Mouse (Mus musculus): ENCODE measurements around the gene Cyp2d22. TPM values are rescaled to one million over a fixed set of nuclear protein-coding genes. Genes with fewer than 3 reads are reported as not detected.
A peak's percentile ranks its signal among the peaks of the same experiment; 100 is the strongest.
"Not testable (repeated sequence)": the region's sequence is repeated elsewhere in the genome, so short reads cannot be mapped to it uniquely, and the experiment has no call there.

Gene Cyp2d22
- polyA plus RNA-seq, 1 experiment from 2014 or later = 9.6 TPM

- H3K4me2 ChIP-seq = no peak overlapping the region
- no peak overlapping the region for H3K27ac ChIP-seq
- no peak for ATAC-seq (ENCODE audit: borderline replicate concordance, extremely low read depth, low FRiP score, low TSS enrichment)
- H3K4me3 ChIP-seq = no peak overlapping the region
- no peaks in the 10 kb centered on the region for H3K9me3 ChIP-seq
- no peaks in the 10 kb centered on the region for H3K4me1 ChIP-seq
- WGBS = 72% methylated on average over 2 of the region's 2 CpGs
- H3K9ac ChIP-seq = no peak overlapping the region
- no peaks in the 10 kb centered on the region for H3K36me3 ChIP-seq
- no peaks in the 10 kb centered on the region for H3K27me3 ChIP-seq
These were observed 21.5 kb upstream of the Cyp2d22 start for GRCm38 (mm10) chr15:82401516-82401915.

- not testable (repeated sequence) for H3K4me1 ChIP-seq; H3K36me3 ChIP-seq; H3K27me3 ChIP-seq; H3K9me3 ChIP-seq; H3K9ac ChIP-seq; H3K4me3 ChIP-seq; ATAC-seq (ENCODE audit: borderline replicate concordance, extremely low read depth, low FRiP score, low TSS enrichment); H3K27ac ChIP-seq; H3K4me2 ChIP-seq
- 61% methylated on average over 3 of the region's 3 CpGs for WGBS
These were observed 15.9 kb upstream of the Cyp2d22 start for GRCm38 (mm10) chr15:82395955-82396354.

- H3K36me3 ChIP-seq; ATAC-seq (ENCODE audit: borderline replicate concordance, extremely low read depth, low FRiP score, low TSS enrichment); H3K9me3 ChIP-seq; H3K4me2 ChIP-seq; H3K4me1 ChIP-seq; H3K4me3 ChIP-seq; H3K27ac ChIP-seq; H3K9ac ChIP-seq; H3K27me3 ChIP-seq: not testable (repeated sequence)
- 87% methylated on average over 2 of the region's 2 CpGs for WGBS
These were observed 13.9 kb upstream of the Cyp2d22 start, which contains the start of gene Cyp2d11 for GRCm38 (mm10) chr15:82393922-82394321. Cyp2d11 (minus strand) TSS chr15:82394022.

GRCm38 (mm10) chr15:82389916-82390315 lies 9.9 kb upstream of the Cyp2d22 start:
- not testable (repeated sequence) for H3K27ac ChIP-seq; H3K4me1 ChIP-seq; H3K36me3 ChIP-seq; H3K27me3 ChIP-seq; H3K4me2 ChIP-seq; ATAC-seq (ENCODE audit: borderline replicate concordance, extremely low read depth, low FRiP score, low TSS enrichment); H3K9me3 ChIP-seq; H3K4me3 ChIP-seq; H3K9ac ChIP-seq
- WGBS = 88% methylated on average over 10 of the region's 10 CpGs

GRCm38 (mm10) chr15:82385729-82386128 lies 5.7 kb upstream of the Cyp2d22 start:
- H3K36me3 ChIP-seq = no peaks in the 10 kb centered on the region
- no peak overlapping the region for H3K4me2 ChIP-seq
- H3K27me3 ChIP-seq = no peaks in the 10 kb centered on the region
- H3K4me3 ChIP-seq = no peak overlapping the region
- H3K4me1 ChIP-seq = no peaks in the 10 kb centered on the region; the same call in 1 of the 2 replicates
- no peaks in the 10 kb centered on the region for H3K9me3 ChIP-seq
- no peak overlapping the region for H3K9ac ChIP-seq
- no peak for ATAC-seq (ENCODE audit: borderline replicate concordance, extremely low read depth, low FRiP score, low TSS enrichment)
- WGBS = 79% methylated on average over 2 of the region's 2 CpGs
- no peak overlapping the region for H3K27ac ChIP-seq

GRCm38 (mm10) chr15:82382441-82382840 lies 2.4 kb upstream of the Cyp2d22 start:
- WGBS = 88% methylated on average over 2 of the region's 2 CpGs
- Histone ChIP-seq H3K27me3 (no peaks in the 10 kb centered on the region), H3K4me1 (peaks cover 19% of the 10 kb centered on the region; the same call in 1 of the 2 replicates), H3K4me2 (no peak overlapping the region), H3K4me3 (no peak overlapping the region), H3K36me3 (no peaks in the 10 kb centered on the region), H3K9ac (no peak overlapping the region), H3K27ac (no peak overlapping the region), H3K9me3 (no peaks in the 10 kb centered on the region)
- no peak for ATAC-seq (ENCODE audit: borderline replicate concordance, extremely low read depth, low FRiP score, low TSS enrichment)

GRCm38 (mm10) chr15:82380714-82381062 lies 628 bp upstream of the Cyp2d22 start:
- ATAC-seq (ENCODE audit: borderline replicate concordance, extremely low read depth, low FRiP score, low TSS enrichment) = no peak
- no peak overlapping the region for H3K27ac ChIP-seq
- H3K4me3 ChIP-seq = peak overlapping the region; percentile 45
- no peaks in the 10 kb centered on the region for H3K9me3 ChIP-seq
- H3K9ac ChIP-seq = no peak overlapping the region
- no peaks in the 10 kb centered on the region for H3K36me3 ChIP-seq
- peaks cover 31% of the 10 kb centered on the region for H3K4me1 ChIP-seq
- WGBS = 23% methylated on average over 7 of the region's 7 CpGs
- H3K27me3 ChIP-seq = no peaks in the 10 kb centered on the region
- peak overlapping the region; percentile 72 for H3K4me2 ChIP-seq

GRCm38 (mm10) chr15:82379511-82379870 lies 569 bp downstream of the Cyp2d22 start:
- Histone ChIP-seq H3K9me3 (no peaks in the 10 kb centered on the region), H3K4me1 (peaks cover 31% of the 10 kb centered on the region), H3K9ac (peak overlapping the region; percentile 35; the same call in 1 of the 2 replicates), H3K27me3 (no peaks in the 10 kb centered on the region), H3K4me3 (peak overlapping the region; percentile 45), H3K27ac (peak overlapping the region; percentile 72), H3K36me3 (no peaks in the 10 kb centered on the region), H3K4me2 (peak overlapping the region; percentile 72)
- ATAC-seq (ENCODE audit: borderline replicate concordance, extremely low read depth, low FRiP score, low TSS enrichment) = no peak; the same call in 1 of the 2 replicates
- WGBS = 19% methylated on average over 7 of the region's 7 CpGs

- Histone ChIP-seq H3K4me3 (no peak overlapping the region), H3K9me3 (no peaks in the 10 kb centered on the region), H3K9ac (no peak overlapping the region), H3K4me1 (peaks cover 31% of the 10 kb centered on the region), H3K36me3 (no peaks in the 10 kb centered on the region), H3K4me2 (peak overlapping the region; percentile 72; the same call in 1 of the 2 replicates), H3K27me3 (no peaks in the 10 kb centered on the region), H3K27ac (peak overlapping the region; percentile 38)
- WGBS = 27% methylated on average over 15 of the region's 15 CpGs
- ATAC-seq (ENCODE audit: borderline replicate concordance, extremely low read depth, low FRiP score, low TSS enrichment) = no peak
These were observed 1.5 kb downstream of the Cyp2d22 start for GRCm38 (mm10) chr15:82378261-82379180.

- WGBS = 56% methylated on average over 5 of the region's 5 CpGs
- H3K36me3 ChIP-seq = no peaks in the 10 kb centered on the region
- ATAC-seq (ENCODE audit: borderline replicate concordance, extremely low read depth, low FRiP score, low TSS enrichment) = no peak
- no peak overlapping the region for H3K4me2 ChIP-seq
- no peak overlapping the region for H3K4me3 ChIP-seq
- no peaks in the 10 kb centered on the region for H3K9me3 ChIP-seq
- H3K27ac ChIP-seq = 0 out of 2 replicates have a peak overlapping the region, but pooled peaks have one; percentile 38
- H3K4me1 ChIP-seq = peaks cover 31% of the 10 kb centered on the region
- no peak overlapping the region for H3K9ac ChIP-seq
- H3K27me3 ChIP-seq = no peaks in the 10 kb centered on the region
These were observed 2.4 kb downstream of the Cyp2d22 start for GRCm38 (mm10) chr15:82377701-82378100.

- H3K9me3 ChIP-seq = no peaks in the 10 kb centered on the region
- no peak overlapping the region for H3K9ac ChIP-seq
- peaks cover 31% of the 10 kb centered on the region for H3K4me1 ChIP-seq
- H3K4me2 ChIP-seq = 0 out of 2 replicates have a peak overlapping the region, but pooled peaks have one; percentile 9
- no peak overlapping the region for H3K4me3 ChIP-seq
- WGBS = 50% methylated on average over 17 of the region's 17 CpGs
- no peaks in the 10 kb centered on the region for H3K27me3 ChIP-seq
- H3K36me3 ChIP-seq = no peaks in the 10 kb centered on the region
- peak overlapping the region; percentile 78 for H3K27ac ChIP-seq
- peak; percentile 21; the same call in 1 of the 2 replicates for ATAC-seq (ENCODE audit: borderline replicate concordance, extremely low read depth, low FRiP score, low TSS enrichment)
These were observed 3.5 kb downstream of the Cyp2d22 start for GRCm38 (mm10) chr15:82376393-82377138.

GRCm38 (mm10) chr15:82375855-82376254 lies 4.2 kb downstream of the Cyp2d22 start:
- H3K4me3 ChIP-seq = no peak overlapping the region
- H3K36me3 ChIP-seq = no peaks in the 10 kb centered on the region
- no peak overlapping the region for H3K4me2 ChIP-seq
- no peaks in the 10 kb centered on the region for H3K9me3 ChIP-seq
- peak overlapping the region; percentile 78; the same call in 1 of the 2 replicates for H3K27ac ChIP-seq
- no peaks in the 10 kb centered on the region for H3K27me3 ChIP-seq
- peaks cover 31% of the 10 kb centered on the region for H3K4me1 ChIP-seq
- ATAC-seq (ENCODE audit: borderline replicate concordance, extremely low read depth, low FRiP score, low TSS enrichment) = no peak
- no peak overlapping the region for H3K9ac ChIP-seq
- 82% methylated on average over 9 of the region's 9 CpGs for WGBS
